Mouse (Mus musculus) heart, adult 9 months (tissue): Measurements from ENCODE around the gene Nfia.
A peak's percentile ranks its signal among the peaks of the same experiment; 100 is the strongest.

Source experiments
- DNase-seq, 2 experiments: peaks; one replicate each; pipeline ENCODE4 v3.0.0; 2022; ENCODE audit warnings: low spot score in 2 of 2

Gene Nfia

GRCm38 (mm10) chr4:97838651-97839050 lies 66.1 kb downstream of the Nfia start:
- no peak for DNase-seq

GRCm38 (mm10) chr4:97839406-97840101 lies 67.0 kb downstream of the Nfia start:
- no peak for DNase-seq

DNA sequence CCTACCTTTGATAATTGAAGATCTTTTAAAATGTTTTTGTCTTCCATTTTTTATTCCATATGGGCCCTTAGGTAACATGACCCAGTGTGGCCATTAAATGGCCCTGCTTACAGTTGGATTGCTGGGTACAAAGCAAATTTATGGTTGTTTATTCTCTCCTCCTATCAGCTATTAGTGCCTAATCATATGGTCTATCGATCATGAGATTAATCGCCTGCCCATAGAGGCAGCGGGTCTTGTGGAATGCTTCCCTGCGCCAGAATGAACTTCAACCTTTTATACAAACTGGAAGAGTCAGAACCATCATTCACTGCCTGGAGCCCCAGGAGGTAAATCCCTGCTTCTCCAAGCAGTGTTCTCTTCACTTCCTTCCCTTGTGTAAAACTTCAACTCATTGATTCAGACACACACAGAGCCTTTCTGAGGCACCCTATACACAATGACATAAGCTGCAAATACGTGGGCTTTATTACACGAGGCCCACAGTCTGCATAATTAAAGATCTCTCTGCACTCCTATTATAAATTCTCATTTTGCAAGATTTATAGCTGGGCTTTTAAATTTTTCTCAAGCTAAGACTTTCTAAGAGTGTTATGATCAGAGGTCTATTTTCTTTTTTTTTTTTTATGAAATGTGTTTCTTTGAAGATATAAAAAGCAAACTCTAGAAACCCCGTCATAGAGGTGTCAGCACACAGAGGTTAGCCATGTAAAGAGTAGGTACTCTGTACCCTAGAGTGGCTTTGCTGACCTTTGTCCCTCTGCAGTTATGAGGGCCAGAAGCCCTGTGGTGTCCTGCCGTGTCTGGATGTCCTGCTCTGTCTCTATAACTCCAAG lies 67.9 kb downstream of the Nfia start:
- no peak for DNase-seq

GRCm38 (mm10) chr4:97841063-97841595 lies 68.6 kb downstream of the Nfia start:
- DNase-seq: no peak

- DNase-seq: no peak
Measured at GRCm38 (mm10) chr4:97841745-97842144, 69.2 kb downstream of the Nfia start.

DNA sequence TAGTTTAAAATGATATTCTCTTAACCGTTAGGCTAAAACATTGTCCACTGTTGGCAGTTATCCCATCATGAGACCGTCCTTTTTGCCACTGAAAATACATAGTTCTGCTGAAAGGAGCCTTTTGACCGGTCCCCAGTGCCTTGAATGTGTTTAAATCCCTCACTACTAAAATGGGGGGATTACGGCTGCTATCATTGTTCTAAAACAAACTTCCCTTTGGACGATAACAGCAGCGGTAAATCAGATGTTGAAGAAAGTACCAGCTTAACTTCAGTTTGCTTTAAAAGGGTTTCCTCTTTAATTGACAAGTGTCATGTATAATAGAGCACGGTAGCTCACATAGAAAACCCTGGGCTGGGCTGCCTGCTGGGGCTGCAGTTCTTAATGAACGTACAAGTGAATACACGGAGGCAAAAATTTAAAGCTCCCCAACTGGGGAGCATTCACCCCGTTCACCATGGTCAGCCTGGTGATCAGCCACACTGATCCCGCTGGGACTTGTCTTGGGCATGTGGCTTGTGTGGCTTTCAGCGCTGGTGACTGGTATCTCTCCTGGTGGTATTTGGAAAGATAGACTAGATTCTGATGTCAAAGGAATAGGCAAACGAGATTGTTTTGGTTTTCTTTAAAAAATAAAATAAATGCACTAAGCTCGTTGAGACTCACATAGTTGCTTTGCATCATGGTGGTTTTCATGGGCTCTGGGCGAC lies 71.6 kb downstream of the Nfia start:
- no peak for DNase-seq

- DNase-seq: no peak
Measured at GRCm38 (mm10) chr4:97844899-97845298, 72.4 kb downstream of the Nfia start.

DNA sequence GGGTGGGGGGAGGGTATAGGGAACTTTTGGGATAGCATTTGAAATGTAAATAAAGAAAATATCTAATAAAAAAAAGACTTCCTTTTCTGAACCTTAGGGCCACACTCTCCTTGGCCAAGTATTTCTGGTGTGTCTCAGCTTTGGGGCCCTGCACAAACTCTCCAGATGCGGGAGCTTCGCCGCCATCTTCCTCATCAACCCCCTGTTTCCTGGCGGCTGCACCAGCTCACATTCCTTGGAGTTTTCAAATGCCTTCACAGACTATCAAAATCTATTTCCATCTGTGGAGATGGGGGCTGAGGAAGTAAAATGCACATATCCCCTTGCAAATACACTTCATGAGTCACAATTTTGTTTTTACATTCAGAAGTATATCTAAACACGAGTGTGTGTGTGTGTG lies 75.1 kb downstream of the Nfia start:
- DNase-seq: no peak

GRCm38 (mm10) chr4:97850991-97851390 lies 78.5 kb downstream of the Nfia start:
- no peak for DNase-seq

GRCm38 (mm10) chr4:97851698-97852097 lies 79.2 kb downstream of the Nfia start:
- DNase-seq: no peak

- DNase-seq: no peak
Measured at GRCm38 (mm10) chr4:97852626-97853025, 80.1 kb downstream of the Nfia start.

DNA sequence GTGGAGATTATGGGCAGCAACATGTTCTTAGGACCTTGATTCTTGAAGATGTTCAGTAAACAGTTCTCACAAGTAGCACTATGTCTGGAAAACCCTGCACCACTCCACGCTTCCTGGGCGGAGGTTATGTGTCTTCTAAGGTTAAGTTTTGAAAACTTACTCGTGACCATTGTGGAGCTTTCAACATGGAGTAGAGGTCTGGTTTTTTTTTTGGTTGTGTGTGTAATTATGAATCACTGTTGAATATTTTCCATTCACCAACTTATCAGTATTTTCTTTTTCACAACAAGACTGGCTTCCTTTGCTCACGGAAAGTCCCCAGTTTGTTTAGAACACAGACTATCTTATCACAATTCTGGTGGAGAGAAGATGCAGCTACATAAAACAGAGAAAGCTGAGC lies 82.2 kb downstream of the Nfia start:
- DNase-seq: no peak

DNA sequence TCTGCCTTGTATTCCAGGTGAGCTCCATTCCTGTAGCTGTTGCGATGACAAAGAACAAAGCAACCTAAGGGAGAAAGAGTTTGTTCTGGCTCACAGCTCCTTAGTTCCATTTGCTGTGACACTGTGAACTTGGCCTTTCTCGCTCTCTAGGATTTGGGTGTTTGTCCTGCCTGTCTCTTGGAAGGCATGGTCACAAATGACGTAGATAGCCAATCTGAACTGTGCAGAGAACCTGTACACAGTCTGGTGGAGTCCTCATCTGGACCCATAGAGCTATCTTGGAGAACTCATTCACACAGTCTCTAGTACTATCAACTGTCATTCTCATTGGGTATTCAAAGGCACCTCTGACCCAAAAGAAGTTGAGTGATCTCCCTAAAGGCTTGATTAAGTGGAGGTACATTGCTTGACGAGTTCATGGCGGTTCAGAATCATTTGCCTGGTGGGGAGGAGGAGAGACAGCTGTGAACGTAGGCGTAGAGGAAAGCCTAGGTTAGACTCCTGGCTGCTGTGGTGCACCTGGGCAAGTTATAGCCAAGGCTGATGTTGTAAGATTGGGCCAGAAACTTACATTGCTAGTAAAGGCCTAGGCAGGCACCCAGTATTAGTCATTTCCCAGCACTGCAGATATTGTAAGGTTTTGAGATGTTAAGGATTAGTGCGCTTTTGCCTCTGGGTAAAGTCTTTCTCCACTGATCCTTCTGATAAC lies 83.3 kb downstream of the Nfia start:
- no peak for DNase-seq

DNA sequence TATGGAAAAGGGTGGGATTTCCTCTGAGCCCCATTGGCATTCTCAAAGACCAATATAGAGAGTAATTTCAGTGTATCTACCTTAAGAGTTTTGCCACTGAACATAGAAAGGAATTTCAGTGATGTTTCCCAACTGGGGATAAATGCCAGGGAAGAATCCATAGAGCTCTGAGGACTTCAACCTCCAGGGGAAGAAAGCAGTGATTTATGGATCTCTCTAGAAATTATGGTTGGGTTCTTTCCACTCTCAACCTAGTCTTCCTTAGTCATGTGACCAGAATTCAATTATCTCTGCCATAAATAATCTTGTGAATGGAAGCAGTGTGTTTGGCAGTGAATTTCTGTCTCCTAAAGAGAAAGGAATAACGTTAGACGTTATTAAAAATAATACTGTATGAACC lies 85.0 kb downstream of the Nfia start:
- DNase-seq: no peak

DNA sequence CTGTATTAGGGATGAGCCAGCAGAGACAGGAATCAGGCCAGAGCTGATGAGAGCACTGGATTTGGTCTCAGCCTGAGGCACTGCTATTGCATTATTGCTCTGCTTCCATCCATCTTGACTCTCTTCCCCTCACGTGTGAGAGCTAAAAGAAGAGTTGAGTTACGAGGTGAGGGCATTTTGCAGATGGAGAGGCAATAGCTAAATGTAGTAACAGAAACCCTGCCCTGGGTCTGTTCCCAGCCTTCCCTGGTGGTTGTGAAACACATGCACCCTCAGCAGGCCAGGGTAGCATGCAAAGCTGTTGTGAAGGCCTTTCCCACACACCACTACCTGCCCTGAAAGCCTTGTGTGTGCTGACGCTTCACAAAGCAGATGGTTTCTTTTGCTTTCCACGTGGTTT lies 86.9 kb downstream of the Nfia start:
- DNase-seq: peak; percentile 44 to 62

DNA sequence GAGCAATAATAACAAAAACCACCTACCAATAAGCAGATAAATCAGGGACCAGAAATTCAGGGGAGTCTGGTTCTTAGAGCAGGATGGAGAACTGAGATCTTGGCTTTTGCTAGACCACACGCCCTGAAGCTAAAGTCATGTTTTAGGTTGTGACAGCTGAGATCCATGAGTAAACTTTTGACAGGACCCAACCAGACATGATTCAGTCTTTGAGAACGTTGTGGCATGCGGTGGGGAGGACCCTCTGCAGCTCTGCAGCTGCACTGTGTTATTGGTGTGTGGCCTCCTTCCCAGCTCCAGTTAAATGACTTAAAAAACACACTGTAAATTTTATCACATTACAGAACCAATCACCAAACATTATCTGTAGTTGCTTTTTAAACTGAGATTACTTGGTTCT lies 87.8 kb downstream of the Nfia start:
- DNase-seq: peak in 1 of 2 experiments; percentile 48

DNA sequence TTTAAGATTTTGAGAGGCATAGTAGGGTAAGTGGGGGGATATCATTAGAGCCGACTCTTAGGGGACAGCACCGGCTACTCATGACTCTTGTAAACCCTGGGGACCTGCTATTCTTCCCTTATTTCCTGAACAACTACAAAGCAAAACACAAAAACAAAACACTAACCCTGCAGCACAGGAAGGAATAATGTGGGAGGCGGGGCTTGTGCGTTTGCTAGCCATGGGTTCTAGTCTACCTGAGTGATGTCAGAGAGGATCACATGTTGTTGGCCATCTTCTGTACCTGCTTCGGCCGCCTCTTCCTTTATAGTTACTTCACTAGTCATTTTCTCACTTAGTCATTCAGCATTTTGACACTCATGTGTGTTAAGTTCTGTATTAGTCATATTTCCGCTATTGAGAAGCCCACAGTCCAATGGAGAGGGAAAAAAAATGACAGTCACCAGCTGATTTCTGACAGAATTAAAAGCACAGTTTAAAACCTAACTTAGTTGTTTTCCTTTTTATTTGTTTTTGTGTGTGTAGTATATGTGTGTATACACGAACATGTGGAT lies 88.3 kb downstream of the Nfia start:
- DNase-seq: no peak

DNA sequence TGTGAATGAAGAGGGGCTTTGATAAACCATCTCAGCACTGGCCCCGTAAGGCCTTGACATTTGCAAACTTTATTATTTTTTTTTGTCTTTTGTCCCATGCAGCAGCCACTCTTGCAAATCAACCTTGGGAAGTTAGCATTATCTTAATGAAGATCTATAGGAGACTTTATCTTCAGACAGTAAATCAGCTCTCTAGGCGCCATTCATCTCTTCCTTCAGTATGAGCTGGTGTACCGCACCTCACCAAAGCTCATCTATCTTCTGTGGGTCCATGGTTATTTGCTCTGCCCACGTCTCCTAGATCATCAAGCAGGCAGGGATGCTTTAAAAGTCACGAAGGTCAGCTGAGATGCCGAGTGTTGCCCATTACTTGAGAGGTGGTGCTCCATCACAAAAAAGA lies 89.8 kb downstream of the Nfia start:
- no peak for DNase-seq

DNA sequence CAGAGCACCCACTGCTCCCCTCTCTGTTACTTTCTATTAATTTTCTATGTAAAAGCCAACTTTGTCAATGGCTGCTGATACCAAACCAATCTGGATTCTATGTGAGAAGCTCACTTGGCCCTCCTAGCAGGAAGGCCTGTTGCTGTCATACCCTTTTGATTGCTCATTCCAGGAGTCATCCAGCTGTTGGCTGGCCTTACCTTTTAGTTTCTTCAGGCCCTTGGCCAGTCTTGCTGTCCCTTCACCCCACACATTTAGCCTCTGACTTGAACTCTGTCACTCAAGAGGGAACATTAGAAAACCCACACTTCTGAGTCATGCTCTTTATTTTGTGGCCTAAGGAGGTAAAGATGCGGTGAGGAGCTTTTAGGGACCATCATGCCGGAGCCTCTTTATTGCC lies 91.7 kb downstream of the Nfia start:
- no peak for DNase-seq

- DNase-seq: no peak
Measured at GRCm38 (mm10) chr4:97865410-97865953, 92.9 kb downstream of the Nfia start.

- DNase-seq: peak; percentile 55 to 61
Measured at GRCm38 (mm10) chr4:97866463-97866862, 93.9 kb downstream of the Nfia start.
